Mouse (Mus musculus) activated CD4-positive, CD25-positive, alpha-beta regulatory T cell, adult 4 months (primary cell): ENCODE results near the gene E2f6. TPM values are rescaled to one million over a fixed set of nuclear protein-coding genes. Genes with fewer than 3 reads are reported as not detected.

ENCODE experiments used
- ATAC-seq: one replicate; pipeline ENCODE4 v1.8.0; 2017
- polyA plus RNA-seq, 2 experiments: library from polyadenylated mRNA; unstranded; fragments of 100-300 nt; shearing (Covaris generic); gene quantifications; one replicate each; pipeline ENCODE4 v1.2.1; 2017

The E2f6 gene
- polyA plus RNA-seq, 2 experiments from 2014 or later, result 3.3 to 3.6 TPM

- no peak for ATAC-seq
Measured at GRCm38 (mm10) chr12:16876667-16877066, 65.9 kb downstream of the E2f6 start.

- no peak for ATAC-seq
Measured at GRCm38 (mm10) chr12:16877141-16877540, 66.4 kb downstream of the E2f6 start.

GRCm38 (mm10) chr12:16877679-16878078 is 66.9 kb downstream of the E2f6 start:
- no peak for ATAC-seq

- no peak for ATAC-seq
Measured at GRCm38 (mm10) chr12:16879369-16879768, 68.6 kb downstream of the E2f6 start.

DNA sequence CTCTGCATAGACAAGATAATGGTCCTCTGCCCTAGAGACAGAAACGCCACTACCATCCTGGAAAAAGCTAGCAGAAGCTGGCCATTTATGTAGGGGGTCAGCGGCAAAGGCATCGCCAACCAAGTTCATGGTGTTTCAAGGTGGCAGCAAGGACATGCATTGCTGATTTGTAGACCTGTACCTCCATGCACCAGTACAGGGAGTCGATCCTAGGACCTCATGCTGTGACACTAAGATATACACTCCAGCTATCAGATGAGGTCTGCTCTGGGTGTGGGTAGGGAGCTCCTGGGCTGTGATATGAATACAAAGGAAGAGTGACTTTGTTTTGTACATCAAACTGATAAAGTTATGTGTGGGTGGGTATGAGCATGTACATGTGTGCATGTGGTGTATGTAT is 69.3 kb downstream of the E2f6 start:
- no peak for ATAC-seq

DNA sequence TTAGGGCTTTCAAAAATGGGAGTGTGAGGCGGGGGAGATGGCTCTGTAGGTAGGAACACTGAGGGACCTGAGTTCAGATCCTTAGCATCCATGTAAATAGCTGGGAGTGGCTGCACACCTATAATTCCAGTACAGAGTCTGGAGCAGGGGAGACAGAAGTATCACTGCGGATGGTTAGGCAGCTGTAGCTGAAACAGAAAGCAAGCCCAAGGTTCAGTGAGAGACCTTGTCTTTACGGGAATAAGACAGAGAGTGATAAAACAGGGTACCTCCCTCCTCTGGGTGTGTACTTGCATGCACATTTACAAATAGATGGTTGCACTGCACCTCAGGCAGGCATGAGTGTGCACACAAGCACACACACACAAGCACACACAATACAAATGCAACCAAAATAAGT is 71.7 kb downstream of the E2f6 start:
- no peak for ATAC-seq

- no peak for ATAC-seq
Measured at GRCm38 (mm10) chr12:16883111-16883510, 72.3 kb downstream of the E2f6 start.

- no peak for ATAC-seq
Measured at GRCm38 (mm10) chr12:16884534-16884933, 73.8 kb downstream of the E2f6 start.

DNA sequence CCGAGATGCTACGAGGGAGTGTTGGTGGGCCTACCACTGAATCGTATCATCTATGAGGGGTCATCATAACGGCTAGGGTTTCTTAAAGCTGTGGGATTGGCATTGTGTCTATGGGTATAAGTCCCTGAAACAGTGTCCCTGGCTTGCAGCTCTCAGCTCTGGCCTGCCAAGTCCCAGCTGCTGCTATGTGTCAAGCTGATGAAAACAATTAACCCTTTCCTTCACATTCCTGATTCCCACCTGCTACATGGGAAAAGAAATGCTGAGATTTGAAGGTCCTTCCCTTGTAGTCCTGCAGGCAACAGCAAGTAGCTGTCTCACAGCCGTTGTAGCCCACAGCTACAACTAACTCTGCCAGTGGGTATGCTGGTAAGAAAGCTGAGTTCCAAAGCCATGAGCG is 75.6 kb downstream of the E2f6 start:
- ATAC-seq, result no peak

Other genes starting within 250 kb of the E2f6 start
- gene Lpin1, start 200.0 kb upstream of the E2f6 start, polyA plus RNA-seq, result 10 to 100 TPM; 10.9 to 12.0 TPM
- not detected for gene Ntsr2, start 157.6 kb upstream of the E2f6 start, polyA plus RNA-seq
- gene Greb1, start 10.1 kb upstream of the E2f6 start, polyA plus RNA-seq, result under 1 TPM in 1 of 2 experiments, not detected in 1; 0.12 TPM
- gene Rock2, start 83.9 kb downstream of the E2f6 start, polyA plus RNA-seq, result 10 to 100 TPM; 10.8 to 11.3 TPM
- gene Pqlc3, start 189.4 kb downstream of the E2f6 start, polyA plus RNA-seq, result 10 to 100 TPM; 82.0 to 88.3 TPM
- gene 2410004P03Rik, start 200.8 kb downstream of the E2f6 start, polyA plus RNA-seq, result under 1 TPM; 0.27 to 0.93 TPM